Mouse (Mus musculus): ENCODE measurements around the gene Ano1. TPM values are rescaled to one million over a fixed set of nuclear protein-coding genes. Genes with fewer than 3 reads are reported as not detected.

Gene Ano1
- total RNA-seq, 1 experiment = 9.1 TPM

DNA sequence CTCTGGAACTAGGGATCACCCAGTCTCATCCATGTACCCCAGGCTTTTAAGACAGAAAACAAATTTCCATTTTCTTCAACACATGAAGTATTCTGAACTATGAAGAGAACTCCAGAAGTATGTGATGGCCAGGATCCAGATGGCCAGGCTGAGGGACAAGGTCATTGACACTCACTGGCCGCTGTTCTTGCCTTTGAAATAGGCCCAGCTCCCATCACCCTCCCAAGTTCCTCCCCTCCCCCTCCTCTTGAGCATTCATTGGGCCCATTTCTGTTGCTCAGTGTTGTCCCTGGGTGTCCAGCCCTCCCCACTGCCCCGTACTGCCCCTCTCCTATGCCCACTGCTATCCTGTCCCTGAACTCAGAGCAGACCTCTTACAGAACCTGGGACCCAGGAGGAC, 2.9 kb upstream of the Ano1 start:
- in situ Hi-C loops (cut with MboI; ENCODE audit: low sequenced_read_pairs in 2 of 2, unreplicated experiment in 2 of 2) = no loop called here
- Histone ChIP-seq H3K4me1 (ENCODE audit: control insufficient read depth in 2 of 2, insufficient read depth in 2 of 2, low read length in 2 of 2, poor library complexity in 1 of 2) (no peaks in the 10 kb centered on the region), H3K36me3 (ENCODE audit: control insufficient read depth, insufficient read depth, low read length, poor library complexity, severe bottlenecking) (no peaks in the 10 kb centered on the region), H3K9ac (ENCODE audit: insufficient read depth, low read depth, low read length, poor library complexity, severe bottlenecking) (no peak overlapping the region), H3K9me3 (ENCODE audit: control insufficient read depth, insufficient read depth, low read depth, low read length) (no peaks in the 10 kb centered on the region), H3K4me3 (ENCODE audit: insufficient read depth in 1 of 2, low read depth in 1 of 2, low read length in 2 of 2, poor library complexity in 1 of 2, severe bottlenecking in 1 of 2) (no peak overlapping the region), H3K27ac (ENCODE audit: insufficient read depth, low read depth, low read length, poor library complexity, severe bottlenecking) (no peak overlapping the region)
- no peak for DNase-seq (ENCODE audit: low read depth, low spot score)
- TF ChIP-seq ZC3H11A (IDR thresholded peaks at IDR 0.05; ENCODE audit: borderline replicate concordance, low read depth, low read length) (no peak), CHD2 (IDR thresholded peaks at IDR 0.05; ENCODE audit: low read depth, low read length) (no peak)

DNA sequence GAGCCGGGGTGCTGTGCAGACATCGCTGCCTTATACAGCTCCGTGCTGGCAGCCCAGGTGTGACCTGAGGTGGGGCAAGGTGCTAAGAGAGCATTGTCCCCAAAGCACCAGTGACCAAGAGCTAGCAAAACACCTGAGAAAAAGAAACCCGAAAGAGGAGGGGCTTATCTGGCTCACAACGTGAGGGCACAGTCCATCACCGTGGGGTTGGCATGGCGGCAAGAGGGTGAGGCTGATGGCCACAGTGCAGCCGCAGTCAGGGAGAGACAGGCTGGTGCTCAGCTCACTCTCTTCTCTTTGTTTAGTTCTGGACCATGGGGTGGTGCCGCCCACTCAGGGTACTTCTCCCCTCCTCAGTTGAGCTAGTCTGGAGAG, 1.9 kb upstream of the Ano1 start:
- no peak overlapping the region for H3K27ac ChIP-seq (ENCODE audit: insufficient read depth, low read depth, low read length, poor library complexity, severe bottlenecking)
- H3K4me3 ChIP-seq (ENCODE audit: insufficient read depth in 1 of 2, low read depth in 1 of 2, low read length in 2 of 2, poor library complexity in 1 of 2, severe bottlenecking in 1 of 2) = no peak overlapping the region
- in situ Hi-C loops (cut with MboI; ENCODE audit: low sequenced_read_pairs in 2 of 2, unreplicated experiment in 2 of 2) = no loop called here

DNA sequence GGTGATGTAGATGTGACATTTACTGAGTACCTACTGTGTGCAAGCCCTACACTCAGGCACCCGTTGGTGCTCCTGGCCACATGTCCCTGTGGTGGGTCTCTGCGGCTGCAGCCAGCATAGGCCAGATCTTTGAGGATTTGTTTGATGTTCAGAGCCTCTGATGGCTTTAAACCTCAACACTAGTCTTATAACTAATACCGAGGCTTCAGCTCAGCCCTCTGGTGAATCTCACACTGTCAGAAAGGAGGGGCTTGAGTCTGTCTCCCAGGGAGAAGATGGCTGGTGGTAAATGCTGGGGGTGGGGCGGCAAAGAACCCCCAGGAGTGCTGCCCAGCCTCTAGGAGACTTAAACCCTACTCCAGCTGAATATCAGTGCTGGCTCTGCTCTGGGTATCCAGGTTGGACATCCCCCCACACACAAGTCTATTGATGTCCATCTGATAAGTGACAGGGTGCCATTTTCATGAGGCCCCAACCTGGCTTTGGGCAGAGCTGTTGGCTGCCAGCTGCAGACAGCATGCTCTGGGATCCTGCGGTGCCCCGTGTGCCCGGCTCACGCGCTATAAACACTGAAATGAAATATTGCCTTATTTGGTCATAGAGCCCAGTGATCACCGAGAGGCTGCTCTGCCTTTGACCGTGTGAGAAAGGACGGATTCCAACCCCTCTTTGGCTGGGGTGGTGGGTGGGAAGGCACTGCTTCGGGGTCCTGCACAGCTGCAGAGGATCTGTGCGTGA, 1.3 kb upstream of the Ano1 start:
- no peaks in the 10 kb centered on the region for H3K4me1 ChIP-seq (ENCODE audit: control insufficient read depth in 2 of 2, insufficient read depth in 2 of 2, low read length in 2 of 2, poor library complexity in 1 of 2)
- TF ChIP-seq ZC3H11A (IDR thresholded peaks at IDR 0.05; ENCODE audit: borderline replicate concordance, low read depth, low read length) = no peak
- no peak for TF ChIP-seq HCFC1 (IDR thresholded peaks at IDR 0.05; ENCODE audit: borderline replicate concordance, insufficient read depth, low read length)
- TF ChIP-seq MAFK (IDR thresholded peaks at IDR 0.05; ENCODE audit: insufficient read depth, low read depth, low read length) = no peak
- TF ChIP-seq CHD2 (IDR thresholded peaks at IDR 0.05; ENCODE audit: low read depth, low read length) = no peak
- no peak for TF ChIP-seq ZNF384 (IDR thresholded peaks at IDR 0.05; ENCODE audit: low read depth, low read length)
- H3K36me3 ChIP-seq (ENCODE audit: control insufficient read depth, insufficient read depth, low read length, poor library complexity, severe bottlenecking) = no peaks in the 10 kb centered on the region
- H3K27ac ChIP-seq (ENCODE audit: insufficient read depth, low read depth, low read length, poor library complexity, severe bottlenecking) = no peak overlapping the region
- H3K9me3 ChIP-seq (ENCODE audit: control insufficient read depth, insufficient read depth, low read depth, low read length) = no peaks in the 10 kb centered on the region
- DNase-seq (ENCODE audit: low read depth, low spot score) = no peak
- H3K4me3 ChIP-seq (ENCODE audit: insufficient read depth in 1 of 2, low read depth in 1 of 2, low read length in 2 of 2, poor library complexity in 1 of 2, severe bottlenecking in 1 of 2) = no peak overlapping the region
- no peak overlapping the region for H3K9ac ChIP-seq (ENCODE audit: insufficient read depth, low read depth, low read length, poor library complexity, severe bottlenecking)
- in situ Hi-C loops (cut with MboI; ENCODE audit: low sequenced_read_pairs in 2 of 2, unreplicated experiment in 2 of 2) = no loop called here

More for the DNA sequence above, 1.9 kb upstream of the Ano1 start:
- TF ChIP-seq MAFK (IDR thresholded peaks at IDR 0.05; ENCODE audit: insufficient read depth, low read depth, low read length) (no peak), ZNF384 (IDR thresholded peaks at IDR 0.05; ENCODE audit: low read depth, low read length) (no peak), CHD2 (IDR thresholded peaks at IDR 0.05; ENCODE audit: low read depth, low read length) (no peak), ZC3H11A (IDR thresholded peaks at IDR 0.05; ENCODE audit: borderline replicate concordance, low read depth, low read length) (no peak), HCFC1 (IDR thresholded peaks at IDR 0.05; ENCODE audit: borderline replicate concordance, insufficient read depth, low read length) (no peak)
- Histone ChIP-seq H3K9ac (ENCODE audit: insufficient read depth, low read depth, low read length, poor library complexity, severe bottlenecking) (no peak overlapping the region), H3K9me3 (ENCODE audit: control insufficient read depth, insufficient read depth, low read depth, low read length) (no peaks in the 10 kb centered on the region), H3K36me3 (ENCODE audit: control insufficient read depth, insufficient read depth, low read length, poor library complexity, severe bottlenecking) (no peaks in the 10 kb centered on the region), H3K4me1 (ENCODE audit: control insufficient read depth in 2 of 2, insufficient read depth in 2 of 2, low read length in 2 of 2, poor library complexity in 1 of 2) (no peaks in the 10 kb centered on the region)
- no peak for DNase-seq (ENCODE audit: low read depth, low spot score)

GRCm38 (mm10) chr7:144747756-144748155, 4.0 kb downstream of the Ano1 start:
- in situ Hi-C loops (cut with MboI; ENCODE audit: low sequenced_read_pairs in 2 of 2, unreplicated experiment in 2 of 2) = no loop called here

GRCm38 (mm10) chr7:144746466-144746865, 5.3 kb downstream of the Ano1 start:
- H3K4me1 ChIP-seq (ENCODE audit: control insufficient read depth in 2 of 2, insufficient read depth in 2 of 2, low read length in 2 of 2, poor library complexity in 1 of 2) = no peaks in the 10 kb centered on the region
- DNase-seq (ENCODE audit: low read depth, low spot score) = no peak
- no peak overlapping the region for H3K27ac ChIP-seq (ENCODE audit: insufficient read depth, low read depth, low read length, poor library complexity, severe bottlenecking)
- TF ChIP-seq ZC3H11A (IDR thresholded peaks at IDR 0.05; ENCODE audit: borderline replicate concordance, low read depth, low read length) (no peak), ZNF384 (IDR thresholded peaks at IDR 0.05; ENCODE audit: low read depth, low read length) (no peak), CHD2 (IDR thresholded peaks at IDR 0.05; ENCODE audit: low read depth, low read length) (no peak), HCFC1 (IDR thresholded peaks at IDR 0.05; ENCODE audit: borderline replicate concordance, insufficient read depth, low read length) (no peak), MAFK (IDR thresholded peaks at IDR 0.05; ENCODE audit: insufficient read depth, low read depth, low read length) (no peak)
- in situ Hi-C loops (cut with MboI; ENCODE audit: low sequenced_read_pairs in 2 of 2, unreplicated experiment in 2 of 2) = no loop called here
- no peaks in the 10 kb centered on the region for H3K36me3 ChIP-seq (ENCODE audit: control insufficient read depth, insufficient read depth, low read length, poor library complexity, severe bottlenecking)
- no peak overlapping the region for H3K9ac ChIP-seq (ENCODE audit: insufficient read depth, low read depth, low read length, poor library complexity, severe bottlenecking)
- no peak overlapping the region for H3K4me3 ChIP-seq (ENCODE audit: insufficient read depth in 1 of 2, low read depth in 1 of 2, low read length in 2 of 2, poor library complexity in 1 of 2, severe bottlenecking in 1 of 2)
- no peaks in the 10 kb centered on the region for H3K9me3 ChIP-seq (ENCODE audit: control insufficient read depth, insufficient read depth, low read depth, low read length)

More at GRCm38 (mm10) chr7:144747756-144748155, 4.0 kb downstream of the Ano1 start:
- Histone ChIP-seq H3K36me3 (ENCODE audit: control insufficient read depth, insufficient read depth, low read length, poor library complexity, severe bottlenecking) (no peaks in the 10 kb centered on the region), H3K9ac (ENCODE audit: insufficient read depth, low read depth, low read length, poor library complexity, severe bottlenecking) (no peak overlapping the region), H3K9me3 (ENCODE audit: control insufficient read depth, insufficient read depth, low read depth, low read length) (no peaks in the 10 kb centered on the region), H3K4me3 (ENCODE audit: insufficient read depth in 1 of 2, low read depth in 1 of 2, low read length in 2 of 2, poor library complexity in 1 of 2, severe bottlenecking in 1 of 2) (no peak overlapping the region), H3K27ac (ENCODE audit: insufficient read depth, low read depth, low read length, poor library complexity, severe bottlenecking) (no peak overlapping the region), H3K4me1 (ENCODE audit: control insufficient read depth in 2 of 2, insufficient read depth in 2 of 2, low read length in 2 of 2, poor library complexity in 1 of 2) (no peaks in the 10 kb centered on the region)
- DNase-seq (ENCODE audit: low read depth, low spot score) = no peak
- TF ChIP-seq CHD2 (IDR thresholded peaks at IDR 0.05; ENCODE audit: low read depth, low read length) (no peak), ZNF384 (IDR thresholded peaks at IDR 0.05; ENCODE audit: low read depth, low read length) (no peak), ZC3H11A (IDR thresholded peaks at IDR 0.05; ENCODE audit: borderline replicate concordance, low read depth, low read length) (no peak), MAFK (IDR thresholded peaks at IDR 0.05; ENCODE audit: insufficient read depth, low read depth, low read length) (no peak), HCFC1 (IDR thresholded peaks at IDR 0.05; ENCODE audit: borderline replicate concordance, insufficient read depth, low read length) (no peak)
